Mouse (Mus musculus): Measurements from ENCODE around the gene Megf6. TPM values are rescaled to one million over a fixed set of nuclear protein-coding genes. Genes with fewer than 3 reads are reported as not detected.

The Megf6 gene
- polyA plus RNA-seq, 1 experiment from 2014 or later, result 12.4 TPM

- peak; percentile 83 for DNase-seq (ENCODE audit: low spot score, missing footprints)
- ATAC-seq (ENCODE audit: low FRiP score), result no peak
Measured at GRCm38 (mm10) chr4:154247207-154248091, 76.9 kb downstream of the Megf6 start.

DNA sequence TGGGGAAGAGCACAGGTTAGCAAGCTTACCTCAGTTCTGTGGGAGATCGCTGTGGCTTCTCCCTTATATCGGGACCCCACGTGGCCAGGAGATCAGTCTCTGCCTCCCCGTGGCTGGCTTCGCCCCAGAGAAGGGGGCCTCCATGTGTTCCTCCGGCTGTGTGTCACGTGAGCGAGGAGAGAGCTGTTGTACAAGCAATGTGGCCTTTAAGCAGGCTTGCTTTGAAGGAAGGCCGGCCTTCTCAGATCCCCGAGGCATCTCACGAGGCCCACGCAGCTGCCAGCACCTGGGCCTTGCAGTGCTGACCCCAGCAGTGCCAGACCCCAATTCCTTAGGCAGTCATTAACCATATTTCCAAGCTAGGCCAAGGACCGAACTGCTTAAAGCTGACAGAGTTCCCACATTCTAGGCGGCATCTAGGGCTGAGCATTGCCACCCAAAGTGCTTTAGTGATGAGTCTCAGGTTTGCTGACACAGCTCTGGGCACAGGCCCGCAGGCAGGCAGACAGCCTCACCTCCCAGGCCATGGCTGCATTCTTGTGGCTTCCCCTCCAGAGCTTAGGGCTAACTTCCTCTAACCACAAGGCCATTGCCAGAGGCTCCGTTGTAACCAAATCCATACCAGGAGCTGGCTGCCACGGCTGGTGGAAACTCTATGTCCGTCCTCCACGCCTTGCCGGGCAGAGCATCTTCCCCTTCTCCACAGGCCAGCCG is 77.7 kb downstream of the Megf6 start:
- peak; percentile 79 for DNase-seq (ENCODE audit: low spot score, missing footprints)
- no peak overlapping the region for H3K9ac ChIP-seq (ENCODE audit: low read length)
- H3K4me3 ChIP-seq (ENCODE audit: low read depth, low read length), result no peak overlapping the region
- 75% methylated on average over 21 of the region's 21 CpGs for WGBS
- H3K4me2 ChIP-seq, result no peak overlapping the region
- H3K9me3 ChIP-seq (ENCODE audit: control insufficient read depth, low read length), result no peaks in the 10 kb centered on the region
- no peaks in the 10 kb centered on the region for H3K36me3 ChIP-seq (ENCODE audit: control insufficient read depth, insufficient read depth, low read length)
- H3K27ac ChIP-seq (ENCODE audit: low read depth, low read length), result no peak overlapping the region
- H3K4me1 ChIP-seq (ENCODE audit: control insufficient read depth, insufficient read depth, low read length), result peaks cover 8% of the 10 kb centered on the region
- no peak for ATAC-seq (ENCODE audit: low FRiP score)
- no peaks in the 10 kb centered on the region for H3K27me3 ChIP-seq (ENCODE audit: control insufficient read depth, insufficient read depth, low read length)

More at GRCm38 (mm10) chr4:154247207-154248091, 76.9 kb downstream of the Megf6 start:
- 37% methylated on average over 22 of the region's 22 CpGs for WGBS
- Histone ChIP-seq H3K27ac (ENCODE audit: low read depth, low read length) (no peak overlapping the region), H3K9me3 (ENCODE audit: control insufficient read depth, low read length) (no peaks in the 10 kb centered on the region), H3K9ac (ENCODE audit: low read length) (no peak overlapping the region), H3K4me3 (ENCODE audit: low read depth, low read length) (no peak overlapping the region), H3K4me1 (ENCODE audit: control insufficient read depth, insufficient read depth, low read length) (peaks cover 8% of the 10 kb centered on the region), H3K4me2 (no peak overlapping the region), H3K27me3 (ENCODE audit: control insufficient read depth, insufficient read depth, low read length) (no peaks in the 10 kb centered on the region), H3K36me3 (ENCODE audit: control insufficient read depth, insufficient read depth, low read length) (no peaks in the 10 kb centered on the region)

GRCm38 (mm10) chr4:154249316-154249715 is 78.8 kb downstream of the Megf6 start:
- Histone ChIP-seq H3K9ac (ENCODE audit: low read length) (no peak overlapping the region; the same call in 1 of the 2 replicates), H3K9me3 (ENCODE audit: control insufficient read depth, low read length) (no peaks in the 10 kb centered on the region), H3K36me3 (ENCODE audit: control insufficient read depth, insufficient read depth, low read length) (no peaks in the 10 kb centered on the region), H3K27me3 (ENCODE audit: control insufficient read depth, insufficient read depth, low read length) (no peaks in the 10 kb centered on the region), H3K4me1 (ENCODE audit: control insufficient read depth, insufficient read depth, low read length) (peaks cover 8% of the 10 kb centered on the region), H3K4me3 (ENCODE audit: low read depth, low read length) (no peak overlapping the region), H3K4me2 (no peak overlapping the region), H3K27ac (ENCODE audit: low read depth, low read length) (no peak overlapping the region)
- no peak for ATAC-seq (ENCODE audit: low FRiP score)
- WGBS, result 65% methylated on average over 8 of the region's 8 CpGs
- DNase-seq (ENCODE audit: low spot score, missing footprints), result peak; percentile 82

- no peak overlapping the region for H3K9ac ChIP-seq (ENCODE audit: low read length)
- H3K4me3 ChIP-seq (ENCODE audit: low read depth, low read length), result no peak overlapping the region
- H3K27me3 ChIP-seq (ENCODE audit: control insufficient read depth, insufficient read depth, low read length), result no peaks in the 10 kb centered on the region
- no peak overlapping the region for H3K27ac ChIP-seq (ENCODE audit: low read depth, low read length)
- H3K9me3 ChIP-seq (ENCODE audit: control insufficient read depth, low read length), result no peaks in the 10 kb centered on the region
- DNase-seq (ENCODE audit: low spot score, missing footprints) (peak; percentile 51), ATAC-seq (ENCODE audit: low FRiP score) (no peak)
- H3K36me3 ChIP-seq (ENCODE audit: control insufficient read depth, insufficient read depth, low read length), result no peaks in the 10 kb centered on the region
- H3K4me2 ChIP-seq, result no peak overlapping the region
- H3K4me1 ChIP-seq (ENCODE audit: control insufficient read depth, insufficient read depth, low read length), result no peaks in the 10 kb centered on the region
- 92% methylated on average over 20 of the region's 20 CpGs for WGBS
Measured at GRCm38 (mm10) chr4:154252537-154253255, 82.2 kb downstream of the Megf6 start.

DNA sequence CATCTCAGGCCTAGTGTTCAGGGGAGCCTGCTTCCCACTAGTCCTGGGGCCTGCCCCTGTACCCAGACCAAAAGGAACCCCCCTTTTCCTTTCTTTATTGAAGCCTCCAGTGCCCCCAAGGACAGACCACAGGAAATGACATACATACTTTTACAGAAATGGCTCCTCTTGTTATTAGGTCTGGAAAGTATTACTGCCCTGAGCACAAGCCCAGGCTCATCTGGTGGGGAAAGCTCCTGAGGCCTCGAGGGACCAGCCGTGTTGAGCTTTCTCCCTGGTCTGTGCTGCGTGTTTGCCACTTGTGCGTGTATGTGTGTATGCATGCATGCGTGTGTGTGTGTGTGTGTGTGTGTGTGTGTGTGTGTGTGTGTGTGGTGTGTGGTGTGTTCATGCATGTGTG is 90.2 kb downstream of the Megf6 start:
- no peak overlapping the region for H3K4me2 ChIP-seq
- no peak overlapping the region for H3K4me3 ChIP-seq (ENCODE audit: low read depth, low read length)
- H3K27ac ChIP-seq (ENCODE audit: low read depth, low read length), result no peak overlapping the region
- no peaks in the 10 kb centered on the region for H3K27me3 ChIP-seq (ENCODE audit: control insufficient read depth, insufficient read depth, low read length)
- 85% methylated on average over 5 of the region's 5 CpGs for WGBS
- no peaks in the 10 kb centered on the region for H3K4me1 ChIP-seq (ENCODE audit: control insufficient read depth, insufficient read depth, low read length)
- no peaks in the 10 kb centered on the region for H3K9me3 ChIP-seq (ENCODE audit: control insufficient read depth, low read length)
- DNase-seq (ENCODE audit: low spot score, missing footprints) (peak; percentile 44), ATAC-seq (ENCODE audit: low FRiP score) (no peak)
- no peak overlapping the region for H3K9ac ChIP-seq (ENCODE audit: low read length)
- H3K36me3 ChIP-seq (ENCODE audit: control insufficient read depth, insufficient read depth, low read length), result no peaks in the 10 kb centered on the region

DNA sequence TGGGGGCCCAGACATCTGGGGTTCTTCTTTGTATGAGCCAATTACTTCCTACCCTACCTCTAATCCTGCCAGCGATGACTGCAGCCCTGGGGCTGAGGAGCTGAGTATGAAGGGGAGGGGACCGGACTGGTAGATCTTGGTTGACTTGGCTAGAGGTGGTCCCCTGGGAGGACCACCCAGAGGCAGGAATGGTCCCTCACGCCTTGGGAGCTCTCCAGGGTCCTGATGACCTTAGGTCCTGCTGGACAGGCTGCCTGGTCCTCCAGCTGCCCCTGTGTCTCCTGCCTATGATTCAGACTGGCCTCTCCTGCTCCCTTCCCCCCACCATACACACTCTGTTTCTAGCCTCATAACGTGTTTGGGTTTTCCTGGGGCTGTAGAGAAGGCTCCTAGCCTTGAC is 91.5 kb downstream of the Megf6 start:
- Histone ChIP-seq H3K4me2 (no peak overlapping the region), H3K27ac (ENCODE audit: low read depth, low read length) (no peak overlapping the region), H3K4me1 (ENCODE audit: control insufficient read depth, insufficient read depth, low read length) (no peaks in the 10 kb centered on the region), H3K9me3 (ENCODE audit: control insufficient read depth, low read length) (no peaks in the 10 kb centered on the region), H3K27me3 (ENCODE audit: control insufficient read depth, insufficient read depth, low read length) (no peaks in the 10 kb centered on the region), H3K36me3 (ENCODE audit: control insufficient read depth, insufficient read depth, low read length) (no peaks in the 10 kb centered on the region), H3K9ac (ENCODE audit: low read length) (no peak overlapping the region), H3K4me3 (ENCODE audit: low read depth, low read length) (no peak overlapping the region)
- ATAC-seq (ENCODE audit: low FRiP score), result no peak
- WGBS, result 63% methylated on average over 4 of the region's 4 CpGs
- peak; percentile 53 for DNase-seq (ENCODE audit: low spot score, missing footprints)

GRCm38 (mm10) chr4:154267511-154267910 is 97.0 kb downstream of the Megf6 start:
- Histone ChIP-seq H3K4me2 (no peak overlapping the region), H3K27ac (ENCODE audit: low read depth, low read length) (no peak overlapping the region), H3K9ac (ENCODE audit: low read length) (no peak overlapping the region), H3K4me1 (ENCODE audit: control insufficient read depth, insufficient read depth, low read length) (no peaks in the 10 kb centered on the region), H3K9me3 (ENCODE audit: control insufficient read depth, low read length) (no peaks in the 10 kb centered on the region), H3K36me3 (ENCODE audit: control insufficient read depth, insufficient read depth, low read length) (no peaks in the 10 kb centered on the region), H3K27me3 (ENCODE audit: control insufficient read depth, insufficient read depth, low read length) (no peaks in the 10 kb centered on the region), H3K4me3 (ENCODE audit: low read depth, low read length) (no peak overlapping the region)
- no peak for ATAC-seq (ENCODE audit: low FRiP score)
- DNase-seq (ENCODE audit: low spot score, missing footprints), result peak; percentile 4
- 82% methylated on average over 6 of the region's 6 CpGs for WGBS

- peak; percentile 62 for DNase-seq (ENCODE audit: low spot score, missing footprints)
- Histone ChIP-seq H3K27ac (ENCODE audit: low read depth, low read length) (no peak overlapping the region), H3K36me3 (ENCODE audit: control insufficient read depth, insufficient read depth, low read length) (no peaks in the 10 kb centered on the region), H3K4me1 (ENCODE audit: control insufficient read depth, insufficient read depth, low read length) (no peaks in the 10 kb centered on the region), H3K4me2 (no peak overlapping the region), H3K4me3 (ENCODE audit: low read depth, low read length) (no peak overlapping the region), H3K9ac (ENCODE audit: low read length) (no peak overlapping the region), H3K27me3 (ENCODE audit: control insufficient read depth, insufficient read depth, low read length) (no peaks in the 10 kb centered on the region), H3K9me3 (ENCODE audit: control insufficient read depth, low read length) (no peaks in the 10 kb centered on the region)
- ATAC-seq (ENCODE audit: low FRiP score), result no peak
- 60% methylated on average over 10 of the region's 10 CpGs for WGBS
Measured at GRCm38 (mm10) chr4:154269520-154269919, 99.0 kb downstream of the Megf6 start.

Data from midbrain, embryonic 11.5 days (tissue).